Mouse (Mus musculus) forebrain, embryonic 13.5 days (tissue): ENCODE measurements around the gene Gm17584. TPM values are rescaled to one million over a fixed set of nuclear protein-coding genes. Genes with fewer than 3 reads are reported as not detected.
"Not testable (repeated sequence)": the region's sequence is repeated elsewhere in the genome, so short reads cannot be mapped to it uniquely, and the experiment has no call there.

Experiments
- ATAC-seq: fragments of 200-750 bp; cut with Nextera tagmentation; 2 replicates; pipeline ENCODE4 v1.8.0; 2017
- H3K27ac ChIP-seq: fragments of 300-500 bp; sonication (generic); 2 replicates; pipeline ENCODE4 v1.5.1; 2015; ENCODE audit warnings: inconsistent platforms, mild to moderate bottlenecking, moderate library complexity
- H3K27me3 ChIP-seq: fragments of 300-500 bp; sonication (generic); 2 replicates; pipeline ENCODE4 v1.6.1; 2015; ENCODE audit warnings: mild to moderate bottlenecking, inconsistent platforms
- H3K36me3 ChIP-seq: fragments of 300-500 bp; sonication (generic); 2 replicates; pipeline ENCODE4 v1.6.1; 2015; ENCODE audit warnings: mild to moderate bottlenecking, inconsistent platforms; ENCODE audit not compliant: poor library complexity, severe bottlenecking
- H3K4me1 ChIP-seq: fragments of 300-500 bp; sonication (generic); 2 replicates; pipeline ENCODE4 v1.6.1; 2015; ENCODE audit warnings: inconsistent platforms
- H3K4me2 ChIP-seq: fragments of 300-500 bp; sonication (generic); 2 replicates; pipeline ENCODE4 v1.6.1; 2015; ENCODE audit warnings: inconsistent platforms, mild to moderate bottlenecking, moderate library complexity
- H3K4me3 ChIP-seq: fragments of 300-500 bp; sonication (generic); 2 replicates; pipeline ENCODE4 v1.5.1; 2015; ENCODE audit warnings: mild to moderate bottlenecking, inconsistent platforms
- H3K9ac ChIP-seq: fragments of 300-500 bp; sonication (generic); 2 replicates; pipeline ENCODE4 v1.6.1; 2015; ENCODE audit warnings: mild to moderate bottlenecking, inconsistent platforms
- H3K9me3 ChIP-seq: fragments of 300-500 bp; sonication (generic); replicated peaks from 2 replicates; pipeline ENCODE4 v1.6.1; 2016; ENCODE audit warnings: inconsistent platforms
- WGBS: fragments of 180-500 bp; shearing (Covaris S2); methylation state at CpG from one replicate; pipeline ENCODE4 v1.1.7; 2015; 5-methylcytosine and 5-hydroxymethylcytosine counted together
- polyA plus RNA-seq: library from polyadenylated mRNA; unstranded; fragments of >200 nt; fragmentation: Nextera tagmentation; extraction: Ambion mirVana; gene quantifications from 2 replicates; pipeline ENCODE4 v1.2.1, GENCODE M21; 2015

Gm17584 gene
- polyA plus RNA-seq = not detected in 2 replicates

- ATAC-seq, H3K9me3 ChIP-seq, H3K27me3 ChIP-seq, H3K27ac ChIP-seq, H3K36me3 ChIP-seq, H3K9ac ChIP-seq, H3K4me2 ChIP-seq, H3K4me1 ChIP-seq, H3K4me3 ChIP-seq: not testable (repeated sequence)
- no CpG with 5 or more reads among the region's 4 CpGs for WGBS
Measured at GRCm38 (mm10) chrX:124500263-124500662, at the start of gene Gm17584. Gene Gm17584, plus strand, starts transcription at chrX:124500563.

Other genes with a start within 250 kb of the Gm17584 start
- not detected in 2 replicates for gene Gm17469, start 129.3 kb downstream of the Gm17584 start, polyA plus RNA-seq